Mouse (Mus musculus) midbrain, embryonic 12.5 days (tissue): ENCODE measurements around the gene Atg4a-ps. TPM values are rescaled to one million over a fixed set of nuclear protein-coding genes. Genes with fewer than 3 reads are reported as not detected.

Experiments
- ATAC-seq: fragments of 200-750 bp; cut with Nextera tagmentation; 2 replicates; pipeline ENCODE4 v1.8.0; 2017; ENCODE audit warnings: low read depth, moderate TSS enrichment, moderate library complexity; ENCODE audit not compliant: low FRiP score
- H3K27ac ChIP-seq: fragments of 300-500 bp; sonication (generic); replicated peaks from 2 replicates; pipeline ENCODE4 v1.5.1; 2016; ENCODE audit warnings: mild to moderate bottlenecking
- H3K27me3 ChIP-seq: fragments of 300-500 bp; sonication (generic); 2 replicates; pipeline ENCODE4 v1.6.1; 2016; ENCODE audit warnings: mild to moderate bottlenecking
- H3K36me3 ChIP-seq: fragments of 300-500 bp; sonication (generic); 2 replicates; pipeline ENCODE4 v1.6.1; 2016
- H3K4me1 ChIP-seq: fragments of 300-500 bp; sonication (generic); 2 replicates; pipeline ENCODE4 v1.6.1; 2016
- H3K4me2 ChIP-seq: fragments of 300-500 bp; sonication (generic); replicated peaks from 2 replicates; pipeline ENCODE4 v1.6.1; 2016; ENCODE audit warnings: mild to moderate bottlenecking, moderate library complexity
- H3K4me3 ChIP-seq: fragments of 300-500 bp; sonication (generic); 2 replicates; pipeline ENCODE4 v1.5.1; 2016; ENCODE audit warnings: mild to moderate bottlenecking
- H3K9ac ChIP-seq: fragments of 300-500 bp; sonication (generic); replicated peaks from 2 replicates; pipeline ENCODE4 v1.6.1; 2016; ENCODE audit warnings: mild to moderate bottlenecking, moderate library complexity
- H3K9me3 ChIP-seq: fragments of 300-500 bp; sonication (generic); 2 replicates; pipeline ENCODE4 v1.6.1; 2016; ENCODE audit warnings: mild to moderate bottlenecking
- WGBS: fragments of 180-500 bp; shearing (Covaris S2); methylation state at CpG from one replicate; pipeline ENCODE4 v1.1.7; 2016; 5-methylcytosine and 5-hydroxymethylcytosine counted together
- microRNA-seq: library from miRNA; unstranded; fragments of <30 nt; microRNA quantifications from one replicate; pipeline ENCODE4, GENCODE M21; 2017
- polyA plus RNA-seq: library from polyadenylated mRNA; unstranded; fragments of >200 nt; fragmentation: Nextera tagmentation; extraction: Ambion mirVana; gene quantifications from 2 replicates; pipeline ENCODE4 v1.2.1, GENCODE M21; 2016

Gene Atg4a-ps
- polyA plus RNA-seq, 1 experiment from 2014 or later: 0.26 TPM

- H3K4me3 ChIP-seq: no peak overlapping the region
- no peak overlapping the region for H3K27ac ChIP-seq
- H3K27me3 ChIP-seq: no peaks in the 10 kb centered on the region; the same call in 1 of the 2 replicates
- ATAC-seq: no peak
- no peaks in the 10 kb centered on the region for H3K4me1 ChIP-seq
- H3K4me2 ChIP-seq: no peak overlapping the region
- H3K9ac ChIP-seq: no peak overlapping the region
- WGBS: 41% methylated on average over 7 of the region's 7 CpGs
- no peaks in the 10 kb centered on the region for H3K36me3 ChIP-seq
- H3K9me3 ChIP-seq: no peaks in the 10 kb centered on the region
Measured at GRCm38 (mm10) chr3:103601011-103601410, 44.9 kb downstream of the Atg4a-ps start.

- no peaks in the 10 kb centered on the region; the same call in 1 of the 2 replicates for H3K27me3 ChIP-seq
- H3K4me3 ChIP-seq: no peak overlapping the region
- H3K4me1 ChIP-seq: no peaks in the 10 kb centered on the region
- 81% methylated on average over 4 of the region's 4 CpGs for WGBS
- H3K36me3 ChIP-seq: no peaks in the 10 kb centered on the region
- ATAC-seq: no peak
- no peak overlapping the region for H3K27ac ChIP-seq
- H3K4me2 ChIP-seq: no peak overlapping the region
- no peaks in the 10 kb centered on the region for H3K9me3 ChIP-seq
- H3K9ac ChIP-seq: no peak overlapping the region
Measured at GRCm38 (mm10) chr3:103597586-103597985, 48.3 kb downstream of the Atg4a-ps start.

DNA sequence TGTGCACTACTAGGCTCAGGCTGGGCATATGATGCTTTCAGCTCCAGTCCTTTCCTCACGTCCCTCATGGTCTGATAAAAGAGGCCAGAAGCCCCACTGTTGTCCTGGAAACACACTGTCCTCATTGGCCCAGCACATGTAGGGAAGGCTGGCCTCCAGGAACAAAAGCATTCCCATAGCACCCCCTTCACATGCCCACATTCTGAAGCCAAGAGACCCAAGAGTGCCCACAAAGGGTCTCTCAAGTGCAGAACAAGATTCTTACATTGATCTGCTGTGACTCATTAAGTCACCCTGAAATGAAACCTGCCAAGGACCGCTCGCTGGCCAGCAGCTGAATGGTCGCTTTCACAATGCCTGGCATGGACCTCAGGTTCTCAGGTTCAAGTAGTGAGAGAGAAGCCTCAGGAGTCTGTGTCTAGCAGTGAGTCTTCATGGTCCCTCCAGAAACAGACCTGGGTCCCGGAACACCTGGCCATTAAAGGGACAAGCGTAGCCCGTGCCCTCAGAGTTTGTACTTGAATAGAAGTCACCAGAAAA is 50.5 kb downstream of the Atg4a-ps start:
- WGBS: 75% methylated on average over 7 of the region's 7 CpGs
- Histone ChIP-seq H3K4me3 (no peak overlapping the region), H3K36me3 (no peaks in the 10 kb centered on the region), H3K4me2 (no peak overlapping the region), H3K27ac (no peak overlapping the region), H3K27me3 (no peaks in the 10 kb centered on the region), H3K9ac (no peak overlapping the region), H3K9me3 (no peaks in the 10 kb centered on the region), H3K4me1 (no peaks in the 10 kb centered on the region)
- ATAC-seq: no peak

Small RNA genes within 50 kb of the gene (microRNA-seq; reads per million reads assigned to microRNA genes)
- not detected for gene Gm25325

Other genes starting within 250 kb of the Atg4a-ps start
- 7.7 and 9.5 TPM in 2 replicates for gene Syt6, start 70.8 kb downstream of the Atg4a-ps start, polyA plus RNA-seq
- gene Olfml3, start 91.9 kb upstream of the Atg4a-ps start, polyA plus RNA-seq: 6.6 and 10.7 TPM in 2 replicates
- not detected in 2 replicates for gene Gm10964, start 93.3 kb upstream of the Atg4a-ps start, polyA plus RNA-seq
- 17.9 and 18.3 TPM in 2 replicates for gene Hipk1, start 145.5 kb upstream of the Atg4a-ps start, polyA plus RNA-seq
- gene Dclre1b, start 163.4 kb upstream of the Atg4a-ps start, polyA plus RNA-seq: 25.6 and 32.4 TPM in 2 replicates
- 21.8 and 26.1 TPM in 2 replicates for gene Ap4b1, start 163.5 kb upstream of the Atg4a-ps start, polyA plus RNA-seq
- gene Gm43064, start 163.5 kb upstream of the Atg4a-ps start, polyA plus RNA-seq: 0.17 TPM in 1 of 2 replicates, not detected in the other
- gene Bcl2l15, start 186.5 kb upstream of the Atg4a-ps start, polyA plus RNA-seq: 0.38 and 0.42 TPM in 2 replicates
- gene Ptpn22, start 213.7 kb upstream of the Atg4a-ps start, polyA plus RNA-seq: 0.19 and 0.21 TPM in 2 replicates